Mouse (Mus musculus) brain, embryonic 14.5 days (tissue): ENCODE data around the gene Elovl2.

Experiments used
- CTCF ChIP-seq: fragments of 200-500 bp; IDR thresholded peaks from 2 replicates; pipeline ENCODE4 v1.5.1; 2012; ENCODE audit warnings: inconsistent platforms, mild to moderate bottlenecking, moderate library complexity, borderline replicate concordance; ENCODE audit not compliant: insufficient read depth, insufficient read length; ENCODE audit errors: extremely low read depth
- POLR2A ChIP-seq: fragments of 200-500 bp; IDR thresholded peaks from 2 replicates; pipeline ENCODE4 v1.6.1; 2012; ENCODE audit warnings: mild to moderate bottlenecking, inconsistent platforms, borderline replicate concordance; ENCODE audit not compliant: poor library complexity, insufficient read depth, insufficient read length, severe bottlenecking; ENCODE audit errors: extremely low read depth

- TF ChIP-seq CTCF, result no peak
- TF ChIP-seq POLR2A, result no peak
These were observed 30.2 kb upstream of the Elovl2 start for GRCm38 (mm10) chr13:41250318-41250981.
